Mouse (Mus musculus): Measurements from ENCODE around the gene Atp8a2. TPM values are rescaled to one million over a fixed set of nuclear protein-coding genes. Genes with fewer than 3 reads are reported as not detected.
A peak's percentile ranks its signal among the peaks of the same experiment; 100 is the strongest.
"Not testable (repeated sequence)": the region's sequence is repeated elsewhere in the genome, so short reads cannot be mapped to it uniquely, and the experiment has no call there.

Gene Atp8a2
- polyA plus RNA-seq, 1 experiment, result 24.7 TPM

DNA sequence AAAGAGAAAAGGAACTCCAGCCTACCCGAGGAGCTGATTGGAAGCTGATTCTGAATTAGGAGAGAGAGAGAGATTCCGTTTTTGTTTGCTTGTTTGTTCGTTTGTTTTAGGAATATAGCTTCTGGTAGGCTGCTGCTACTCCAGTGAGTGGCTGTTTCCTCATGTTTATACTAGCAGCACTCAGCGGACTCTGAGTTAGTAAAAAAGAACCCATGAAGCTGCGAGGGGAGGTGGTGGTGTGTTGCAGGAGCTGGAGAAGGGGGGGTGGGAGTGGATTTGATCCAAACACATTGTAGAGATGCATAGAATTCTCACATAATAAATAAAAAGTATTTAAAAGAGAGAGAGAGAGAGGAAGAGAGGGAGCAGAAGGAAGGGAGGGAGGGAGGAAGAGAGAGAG lies 367.4 kb downstream of the Atp8a2 start:
- Histone ChIP-seq H3K4me1 (ENCODE audit: control insufficient read depth, insufficient read depth, low read length) (no peaks in the 10 kb centered on the region), H3K27ac (ENCODE audit: insufficient read depth, low read length) (no peak overlapping the region), H3K27me3 (ENCODE audit: control insufficient read depth, insufficient read depth, low read length) (no peaks in the 10 kb centered on the region), H3K4me3 (replicated peaks; ENCODE audit: insufficient read depth, low read depth, low read length) (no peak overlapping the region)
- TF ChIP-seq POLR2A (IDR thresholded peaks at IDR 0.05; ENCODE audit: borderline replicate concordance, insufficient read depth, low read length) (no peak), CTCF (IDR thresholded peaks at IDR 0.05; ENCODE audit: borderline replicate concordance, insufficient read depth, low read depth, low read length) (no peak)
- WGBS, result 87% methylated on average over 5 of the region's 5 CpGs
- DNase-seq, result no peak

DNA sequence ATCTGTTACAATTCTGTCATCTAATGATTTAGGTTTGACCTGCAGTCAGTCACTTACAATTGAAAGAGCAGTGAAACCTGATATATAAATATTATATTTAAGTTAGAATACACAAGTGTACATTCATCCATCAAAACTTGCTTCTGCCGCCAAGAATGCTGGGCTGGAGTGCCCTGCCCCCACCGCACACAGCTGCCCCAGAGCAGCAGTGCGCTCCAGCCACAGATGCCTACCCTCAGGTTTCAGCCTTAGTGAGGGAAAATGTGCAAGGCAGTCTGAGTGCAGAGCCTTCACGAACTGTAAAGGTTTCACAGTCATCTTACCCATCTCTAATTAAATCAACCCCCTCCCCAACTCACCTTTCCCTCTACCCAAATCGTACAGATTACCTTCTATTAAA lies 369.6 kb downstream of the Atp8a2 start:
- H3K27ac ChIP-seq (ENCODE audit: insufficient read depth, low read length), result no peak overlapping the region
- WGBS, result 69% methylated on average over 5 of the region's 5 CpGs
- DNase-seq, result no peak
- H3K4me1 ChIP-seq (ENCODE audit: control insufficient read depth, insufficient read depth, low read length), result no peaks in the 10 kb centered on the region
- no peak for TF ChIP-seq CTCF (IDR thresholded peaks at IDR 0.05; ENCODE audit: borderline replicate concordance, insufficient read depth, low read depth, low read length)
- no peak for TF ChIP-seq POLR2A (IDR thresholded peaks at IDR 0.05; ENCODE audit: borderline replicate concordance, insufficient read depth, low read length)
- no peak overlapping the region for H3K4me3 ChIP-seq (replicated peaks; ENCODE audit: insufficient read depth, low read depth, low read length)
- H3K27me3 ChIP-seq (ENCODE audit: control insufficient read depth, insufficient read depth, low read length), result no peaks in the 10 kb centered on the region

DNA sequence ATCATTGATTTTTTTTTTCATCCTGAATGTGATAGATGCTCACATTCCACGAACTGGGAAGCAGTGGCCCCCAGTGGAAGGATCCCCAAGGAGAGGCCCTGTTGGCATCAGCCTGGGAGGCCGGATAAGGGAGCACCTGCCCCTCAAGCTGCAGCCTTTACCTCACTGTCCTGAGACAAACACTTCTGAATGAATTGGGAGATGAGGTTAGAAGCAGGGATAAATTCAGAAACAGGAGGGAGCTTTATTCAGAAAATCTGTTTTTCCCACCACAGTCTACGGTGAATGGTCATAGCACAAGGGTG lies 376.9 kb downstream of the Atp8a2 start:
- Histone ChIP-seq H3K27me3 (ENCODE audit: control insufficient read depth, insufficient read depth, low read length) (no peaks in the 10 kb centered on the region), H3K4me1 (ENCODE audit: control insufficient read depth, insufficient read depth, low read length) (peaks cover 3% of the 10 kb centered on the region; the same call in 1 of the 2 replicates), H3K4me3 (replicated peaks; ENCODE audit: insufficient read depth, low read depth, low read length) (no peak overlapping the region), H3K27ac (ENCODE audit: insufficient read depth, low read length) (no peak overlapping the region)
- DNase-seq, result no peak
- WGBS, result 67% methylated on average over 3 of the region's 3 CpGs
- no peak for TF ChIP-seq POLR2A (IDR thresholded peaks at IDR 0.05; ENCODE audit: borderline replicate concordance, insufficient read depth, low read length)
- no peak for TF ChIP-seq CTCF (IDR thresholded peaks at IDR 0.05; ENCODE audit: borderline replicate concordance, insufficient read depth, low read depth, low read length)

DNA sequence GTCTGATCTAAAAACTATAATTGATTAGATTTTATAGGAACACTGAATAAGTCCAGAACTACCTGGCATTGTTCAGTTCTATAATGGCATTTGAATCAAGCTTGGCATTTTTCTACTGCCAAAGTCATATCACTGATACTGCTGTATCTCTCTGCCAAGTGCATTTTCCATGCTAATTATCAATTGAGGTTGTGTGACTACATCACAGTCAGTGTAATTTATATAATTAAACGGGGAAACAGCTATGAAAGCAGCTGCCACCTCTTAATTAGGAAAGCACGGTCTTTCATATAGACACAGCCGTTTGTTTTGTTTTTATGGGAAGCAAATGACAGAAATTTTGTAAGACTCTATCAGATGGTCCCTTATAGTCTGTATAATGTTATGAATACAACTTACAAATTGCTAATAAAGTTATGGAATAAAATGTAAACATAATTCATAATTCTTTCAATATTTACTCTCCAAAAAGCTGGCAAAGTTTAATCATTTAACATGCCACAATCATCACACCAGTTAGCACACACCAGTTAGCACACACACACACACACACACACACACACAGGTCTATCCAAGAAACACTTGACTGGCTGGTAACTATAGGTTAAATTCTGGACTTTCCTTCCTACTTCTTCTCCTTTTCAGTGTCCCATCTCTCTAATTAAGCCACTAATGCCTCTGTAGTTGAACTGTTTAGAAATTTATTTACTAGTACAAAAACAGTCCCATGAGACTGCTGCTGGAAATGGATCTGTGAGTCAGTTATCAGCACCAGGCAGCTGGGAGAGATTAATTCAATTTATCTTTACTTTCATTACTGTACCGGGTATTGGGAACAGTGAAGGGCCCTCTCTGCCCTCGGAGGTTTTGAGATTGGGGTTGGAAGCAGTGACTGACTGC lies 377.5 kb downstream of the Atp8a2 start:
- DNase-seq, result no peak
- 59% methylated on average over 5 of the region's 5 CpGs for WGBS
- H3K4me1 ChIP-seq (ENCODE audit: control insufficient read depth, insufficient read depth, low read length), result peaks cover 3% of the 10 kb centered on the region; the same call in 1 of the 2 replicates
- H3K27me3 ChIP-seq (ENCODE audit: control insufficient read depth, insufficient read depth, low read length), result no peaks in the 10 kb centered on the region
- no peak for TF ChIP-seq POLR2A (IDR thresholded peaks at IDR 0.05; ENCODE audit: borderline replicate concordance, insufficient read depth, low read length)
- no peak overlapping the region for H3K4me3 ChIP-seq (replicated peaks; ENCODE audit: insufficient read depth, low read depth, low read length)
- H3K27ac ChIP-seq (ENCODE audit: insufficient read depth, low read length), result no peak overlapping the region

DNA sequence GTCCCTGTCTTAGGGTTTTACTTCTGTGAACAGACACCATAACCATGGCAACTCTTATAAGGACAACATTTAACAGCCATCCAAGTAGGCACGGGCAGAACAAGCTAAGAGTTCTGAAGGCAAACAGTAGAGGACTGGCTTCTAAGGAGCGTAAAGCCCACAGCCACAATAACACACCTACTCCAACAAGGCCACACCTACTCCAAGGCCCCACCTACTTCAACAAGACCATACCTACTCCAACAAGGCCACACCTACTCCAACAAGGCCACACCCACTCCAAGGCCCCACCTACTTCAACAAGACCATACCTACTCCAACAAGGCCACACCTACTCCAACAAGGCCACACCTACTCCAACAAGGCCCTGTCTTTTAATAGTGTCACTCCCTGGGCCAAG lies 386.7 kb downstream of the Atp8a2 start:
- not testable (repeated sequence) for H3K4me3 ChIP-seq (replicated peaks; ENCODE audit: insufficient read depth, low read depth, low read length); H3K27me3 ChIP-seq (ENCODE audit: control insufficient read depth, insufficient read depth, low read length); DNase-seq; H3K27ac ChIP-seq (ENCODE audit: insufficient read depth, low read length); H3K4me1 ChIP-seq (ENCODE audit: control insufficient read depth, insufficient read depth, low read length)
- WGBS, result 97% methylated on average over 2 of the region's 2 CpGs

DNA sequence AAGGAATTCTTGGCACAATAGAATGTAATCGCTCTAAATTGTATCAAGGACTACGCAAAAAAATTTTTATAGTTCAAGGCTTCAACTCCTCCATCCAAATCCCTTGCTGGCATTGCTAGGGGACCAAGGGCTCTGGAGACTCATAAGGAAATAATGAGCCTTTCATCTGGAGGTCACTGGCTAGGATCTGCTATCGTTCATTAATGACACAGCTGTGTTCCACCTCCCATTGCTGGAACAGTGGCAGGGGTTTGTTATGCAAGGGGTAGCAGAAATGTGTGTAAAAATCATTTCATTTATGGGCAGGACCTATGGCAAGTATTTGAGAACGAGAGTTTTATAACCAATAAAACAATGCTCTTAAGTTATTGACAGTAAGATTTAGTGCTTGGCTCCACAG lies 387.2 kb downstream of the Atp8a2 start:
- H3K4me3 ChIP-seq (replicated peaks; ENCODE audit: insufficient read depth, low read depth, low read length), result no peak overlapping the region
- DNase-seq, result no peak
- no peak overlapping the region for H3K27ac ChIP-seq (ENCODE audit: insufficient read depth, low read length)
- 63% methylated on average over 4 of the region's 4 CpGs for WGBS
- TF ChIP-seq POLR2A (IDR thresholded peaks at IDR 0.05; ENCODE audit: borderline replicate concordance, insufficient read depth, low read length) (no peak), CTCF (IDR thresholded peaks at IDR 0.05; ENCODE audit: borderline replicate concordance, insufficient read depth, low read depth, low read length) (no peak)
- no peaks in the 10 kb centered on the region for H3K4me1 ChIP-seq (ENCODE audit: control insufficient read depth, insufficient read depth, low read length)
- no peaks in the 10 kb centered on the region for H3K27me3 ChIP-seq (ENCODE audit: control insufficient read depth, insufficient read depth, low read length)

DNA sequence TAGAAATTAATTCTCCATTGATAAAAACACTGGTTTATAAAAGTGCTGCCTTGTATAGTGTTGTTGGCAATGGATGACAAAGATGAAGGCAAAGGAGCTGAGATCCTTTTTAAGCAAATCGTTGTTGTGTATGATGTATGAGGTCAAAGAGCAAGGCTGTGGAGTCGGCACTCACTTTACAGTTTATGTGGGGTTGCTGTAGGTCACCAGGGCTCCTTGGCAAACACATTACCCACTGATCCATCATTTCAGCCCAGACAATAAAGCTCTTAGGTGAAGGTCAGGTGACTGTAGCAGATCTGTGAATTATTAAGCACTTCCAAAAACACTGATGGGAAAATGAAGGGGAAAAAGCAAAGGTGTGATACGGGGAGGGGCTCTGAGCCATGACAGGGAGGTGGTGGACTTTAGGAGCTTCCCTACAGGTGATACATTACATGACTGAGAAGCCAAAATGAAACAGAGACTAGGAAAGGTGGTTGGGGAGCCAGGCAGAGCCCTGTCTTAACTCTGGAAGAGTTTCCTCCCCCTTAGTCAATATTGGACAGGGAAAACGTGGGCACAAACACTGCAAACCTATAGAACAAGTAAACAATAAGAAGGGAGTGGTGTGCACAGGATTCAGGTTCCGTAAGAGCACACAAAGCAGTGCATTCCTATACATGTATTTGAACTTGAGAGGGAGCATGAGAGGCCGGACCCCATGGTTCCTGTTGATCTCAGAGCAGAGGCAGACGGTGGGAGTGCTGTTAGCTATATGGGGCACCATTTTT lies 389.3 kb downstream of the Atp8a2 start:
- no peak for DNase-seq
- Histone ChIP-seq H3K27ac (ENCODE audit: insufficient read depth, low read length) (no peak overlapping the region), H3K27me3 (ENCODE audit: control insufficient read depth, insufficient read depth, low read length) (no peaks in the 10 kb centered on the region), H3K4me3 (replicated peaks; ENCODE audit: insufficient read depth, low read depth, low read length) (no peak overlapping the region), H3K4me1 (ENCODE audit: control insufficient read depth, insufficient read depth, low read length) (no peaks in the 10 kb centered on the region)
- WGBS, result 87% methylated on average over 7 of the region's 7 CpGs
- TF ChIP-seq POLR2A (IDR thresholded peaks at IDR 0.05; ENCODE audit: borderline replicate concordance, insufficient read depth, low read length), result no peak
- TF ChIP-seq CTCF (IDR thresholded peaks at IDR 0.05; ENCODE audit: borderline replicate concordance, insufficient read depth, low read depth, low read length), result no peak

DNA sequence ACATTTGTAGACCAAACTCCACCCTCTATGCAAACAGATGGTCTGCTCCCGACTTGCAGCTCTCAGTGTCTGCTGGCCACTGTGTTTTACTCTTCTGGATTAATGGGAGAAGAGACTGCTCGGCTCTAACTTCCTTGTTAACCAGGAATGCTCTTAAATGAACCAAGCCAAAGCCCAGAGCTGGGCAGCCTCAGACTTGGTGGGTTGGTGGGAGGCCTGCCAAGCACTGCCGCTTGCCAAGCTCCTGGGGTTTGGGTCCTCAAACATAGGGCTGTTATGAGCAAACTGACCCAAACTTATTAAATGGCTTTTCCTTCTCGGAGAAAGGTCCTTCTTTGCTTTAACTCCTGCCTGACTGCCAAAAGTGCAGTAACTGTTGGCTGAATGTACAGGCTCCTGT lies 390.1 kb downstream of the Atp8a2 start:
- Histone ChIP-seq H3K4me1 (ENCODE audit: control insufficient read depth, insufficient read depth, low read length) (no peaks in the 10 kb centered on the region), H3K4me3 (replicated peaks; ENCODE audit: insufficient read depth, low read depth, low read length) (no peak overlapping the region), H3K27ac (ENCODE audit: insufficient read depth, low read length) (no peak overlapping the region), H3K27me3 (ENCODE audit: control insufficient read depth, insufficient read depth, low read length) (no peaks in the 10 kb centered on the region)
- TF ChIP-seq CTCF (IDR thresholded peaks at IDR 0.05; ENCODE audit: borderline replicate concordance, insufficient read depth, low read depth, low read length) (no peak), POLR2A (IDR thresholded peaks at IDR 0.05; ENCODE audit: borderline replicate concordance, insufficient read depth, low read length) (no peak)
- WGBS, result 26% methylated on average over 4 of the region's 4 CpGs
- peak in 1 of 2 experiments; percentile 13 for DNase-seq

Measured in cerebellum, adult 2 months (tissue).